Mouse (Mus musculus): ENCODE data around the gene Prss54.
A peak's percentile ranks its signal among the peaks of the same experiment; 100 is the strongest.
"Not testable (repeated sequence)": the region's sequence is repeated elsewhere in the genome, so short reads cannot be mapped to it uniquely, and the experiment has no call there.

The Prss54 gene

DNA sequence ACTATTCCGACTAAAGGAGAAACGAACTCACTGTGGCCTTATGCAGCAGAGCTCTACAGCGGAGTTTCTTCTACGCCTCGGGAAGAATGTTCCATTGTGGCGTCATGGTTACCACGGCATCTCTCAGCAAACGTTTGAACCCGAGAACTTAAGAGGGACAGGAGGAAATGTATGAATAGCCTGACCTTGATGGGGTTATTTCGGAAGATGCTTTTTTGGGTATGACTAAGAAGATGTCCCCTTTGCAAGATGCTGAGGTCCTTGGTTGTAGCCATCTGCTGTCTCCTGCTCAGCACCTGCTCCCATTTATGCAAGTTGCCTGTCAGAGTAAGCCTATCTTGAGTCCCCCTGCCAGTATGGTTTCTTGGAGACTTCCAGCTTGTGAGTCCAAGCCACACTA lies at the start of gene Prss54:
TSS of gene Prss54 (minus strand) at position 101 of the 400 bp plus-strand sequence.
- no peak for DNase-seq

DNA sequence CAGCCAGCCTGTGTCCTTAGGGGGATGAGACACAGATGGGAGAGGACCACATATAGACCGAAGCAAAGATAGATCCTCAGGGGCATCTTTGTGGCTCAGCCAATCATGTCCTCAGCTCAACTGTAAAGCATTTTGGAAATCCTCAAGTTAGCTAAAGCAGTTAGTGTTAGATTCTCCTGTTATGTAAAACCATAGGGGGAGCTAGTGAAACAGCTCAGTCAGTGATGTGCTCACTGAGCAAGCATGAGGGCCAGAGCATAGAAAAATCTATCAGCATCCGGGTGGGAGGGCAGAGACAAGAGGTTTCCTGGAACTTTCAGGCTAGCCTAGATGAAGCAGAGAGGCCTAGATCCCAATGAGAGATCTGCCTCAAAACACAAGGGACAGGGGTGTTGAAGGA lies 48.7 kb upstream of the Prss54 start:
- DNase-seq, result no peak

DNA sequence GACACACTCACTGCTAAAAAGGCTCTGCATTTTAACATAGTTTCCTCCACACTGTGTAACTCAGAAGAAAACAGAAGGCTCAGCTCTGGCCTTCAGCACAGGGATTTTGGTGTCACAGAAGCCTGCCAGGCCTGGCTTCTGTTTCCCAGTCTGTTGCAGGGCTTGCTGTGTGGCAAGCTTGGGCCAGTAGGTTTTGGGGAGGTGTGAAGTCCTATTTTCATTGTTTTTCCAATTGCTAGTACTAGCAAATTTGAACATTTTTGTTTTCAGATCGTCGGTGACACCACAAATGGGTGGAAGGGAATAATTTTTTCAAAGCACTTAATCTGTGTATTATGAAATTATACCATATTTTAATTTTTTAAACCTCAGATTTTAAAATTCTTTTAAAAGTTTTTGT lies 43.9 kb upstream of the Prss54 start:
- no peak for DNase-seq

DNA sequence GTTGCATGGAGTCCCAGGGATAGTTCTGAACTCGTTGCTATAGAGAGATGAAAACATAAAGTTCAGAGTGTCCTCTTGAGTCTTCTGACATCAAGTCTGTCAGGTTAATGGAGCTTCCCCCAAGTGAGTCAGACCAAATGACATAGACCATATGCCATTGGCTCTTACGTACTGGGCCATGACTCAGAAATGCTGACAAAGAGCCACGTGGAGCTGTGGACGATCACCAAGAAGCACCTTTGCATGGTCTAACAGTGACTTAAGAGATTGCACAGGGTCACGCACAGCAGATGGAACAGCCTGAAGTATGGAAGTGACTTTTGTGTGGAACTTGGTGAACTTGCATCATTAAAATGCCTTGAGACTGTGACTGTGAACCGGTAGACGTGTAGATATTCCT lies 40.2 kb upstream of the Prss54 start:
- DNase-seq, result no peak

DNA sequence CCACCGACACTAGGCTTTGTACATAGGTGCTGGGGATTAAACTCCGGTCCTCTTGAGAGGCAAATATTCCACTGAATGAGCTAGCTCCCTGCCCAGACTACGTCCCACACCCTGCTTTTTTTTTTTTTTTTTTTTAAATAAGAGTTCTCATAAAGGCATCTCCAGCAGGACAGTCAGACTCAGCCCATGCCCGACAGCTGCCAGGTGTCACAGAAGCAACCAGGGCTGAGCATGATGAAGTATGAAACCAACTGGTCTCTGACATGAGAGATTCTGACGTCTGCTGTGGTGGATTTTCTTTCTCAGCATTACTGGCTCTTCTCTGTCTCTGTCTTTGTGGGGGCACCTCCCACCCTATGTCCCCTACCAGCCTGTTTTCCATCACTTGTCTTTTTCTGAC lies 35.6 kb upstream of the Prss54 start:
- DNase-seq, result no peak

DNA sequence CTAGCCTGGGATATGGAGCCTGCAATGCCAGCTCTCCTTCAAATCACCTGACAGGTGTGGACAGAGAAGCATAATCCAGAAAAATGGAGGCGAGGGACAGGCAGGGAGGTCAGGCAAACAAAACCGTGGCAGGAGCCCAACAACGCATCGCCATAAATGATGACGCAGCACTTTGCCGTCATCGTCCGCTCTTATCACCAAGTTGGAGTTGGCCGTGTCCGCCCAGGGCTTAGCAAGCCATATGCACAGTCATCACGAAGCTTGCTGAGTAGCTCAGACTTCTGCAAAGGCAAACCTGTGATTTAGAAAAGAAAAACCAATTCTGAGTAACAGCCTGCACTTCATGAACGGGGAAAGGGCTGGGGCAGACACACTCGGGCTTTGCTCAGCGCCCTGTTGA lies 34.6 kb upstream of the Prss54 start:
- DNase-seq, result no peak

DNA sequence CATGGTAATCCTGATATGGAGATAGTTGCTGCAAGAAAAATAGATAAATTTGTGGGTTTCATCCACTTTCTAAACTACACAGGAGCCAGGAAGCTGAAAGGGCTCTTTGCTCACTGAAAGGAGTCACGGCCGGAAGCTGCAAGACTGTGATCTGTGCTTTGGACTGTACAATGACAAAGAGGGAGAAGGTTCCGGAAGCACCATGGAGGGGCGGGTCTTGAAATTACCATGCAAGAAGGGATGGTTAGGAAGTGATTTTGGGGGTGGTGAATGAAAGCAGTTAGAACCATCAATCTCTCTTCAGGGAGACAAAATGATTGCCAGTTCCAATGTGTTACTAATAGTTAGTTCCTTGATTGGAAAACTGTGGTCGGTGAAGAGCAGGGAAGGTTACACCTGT lies 33.3 kb upstream of the Prss54 start:
- DNase-seq, result no peak

DNA sequence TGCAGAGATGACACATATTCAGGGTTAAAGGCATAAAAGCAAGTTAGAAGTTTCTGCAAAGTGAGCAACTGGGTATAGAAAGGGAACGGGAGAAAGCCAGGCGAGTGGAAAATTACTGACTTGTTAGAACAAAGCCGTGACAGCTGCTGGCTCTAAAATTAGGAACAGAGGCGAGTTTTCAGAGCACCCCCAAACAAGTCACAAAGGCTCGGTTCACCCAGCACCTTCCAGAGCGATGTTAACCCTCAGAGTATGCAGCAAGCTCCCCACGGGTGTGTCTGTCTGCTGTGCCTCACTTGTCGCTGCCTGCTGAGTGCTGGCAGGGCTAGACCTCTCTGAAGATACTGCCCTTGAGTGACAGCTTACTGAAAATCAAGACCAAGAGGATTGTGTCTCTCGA lies 31.1 kb upstream of the Prss54 start:
- DNase-seq, result no peak

DNA sequence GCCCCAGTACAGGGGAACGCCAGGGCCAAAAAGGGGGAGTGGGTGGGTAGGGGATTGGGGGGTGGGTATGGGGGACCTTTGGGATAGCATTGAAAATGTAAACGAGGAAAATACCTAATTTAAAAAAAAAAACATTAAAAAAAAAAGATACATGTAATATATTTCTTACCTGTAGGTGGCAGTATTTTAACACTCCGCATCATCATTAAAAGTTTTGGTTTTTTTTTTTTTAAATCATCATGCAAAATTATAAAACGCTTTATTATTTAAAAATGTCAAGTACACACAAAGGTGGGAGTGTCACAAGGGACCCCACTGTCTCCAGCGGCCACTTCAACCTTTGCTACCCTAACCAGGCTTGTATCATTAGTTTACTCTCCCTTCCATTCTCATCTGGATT lies 30.4 kb upstream of the Prss54 start:
- not testable (repeated sequence) for DNase-seq

DNA sequence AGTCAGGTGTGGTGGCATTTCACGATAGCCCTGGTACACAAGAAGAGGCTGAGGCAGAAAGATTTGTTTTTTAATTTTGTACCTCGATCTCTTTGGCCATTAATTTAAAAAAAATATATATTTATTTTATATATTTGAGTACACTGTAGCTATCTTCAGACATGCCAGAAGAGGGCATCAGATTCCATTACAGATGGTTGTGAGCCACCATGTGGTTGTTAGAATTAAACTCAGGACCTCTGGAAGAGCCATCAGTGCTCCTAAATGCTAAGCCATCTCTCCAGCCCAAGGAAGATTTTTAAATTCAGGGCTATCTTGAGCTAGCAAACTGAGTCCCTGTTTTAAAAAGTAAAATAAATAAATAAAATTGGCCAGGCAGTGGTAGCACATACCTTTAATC lies 26.0 kb upstream of the Prss54 start:
- no peak for DNase-seq

DNA sequence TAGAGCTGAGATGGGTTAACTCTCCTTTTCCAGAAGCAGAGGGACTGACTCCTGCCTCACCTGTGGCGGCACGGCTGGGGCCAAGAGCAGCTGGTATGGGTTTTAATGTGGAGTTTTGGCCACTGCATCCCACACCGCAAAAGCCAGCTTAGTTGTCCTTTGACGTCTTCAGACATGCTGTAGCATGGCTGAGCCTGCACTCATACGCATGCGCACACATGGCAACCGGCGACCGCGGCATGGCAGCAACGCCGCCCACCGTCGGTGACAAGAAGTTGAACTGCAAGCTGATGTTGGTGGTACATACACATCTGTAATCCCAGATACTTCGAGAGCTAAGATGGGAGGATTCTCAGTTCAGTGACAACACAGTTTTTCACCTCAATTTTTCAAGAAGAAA lies 25.2 kb upstream of the Prss54 start:
- no peak for DNase-seq

DNA sequence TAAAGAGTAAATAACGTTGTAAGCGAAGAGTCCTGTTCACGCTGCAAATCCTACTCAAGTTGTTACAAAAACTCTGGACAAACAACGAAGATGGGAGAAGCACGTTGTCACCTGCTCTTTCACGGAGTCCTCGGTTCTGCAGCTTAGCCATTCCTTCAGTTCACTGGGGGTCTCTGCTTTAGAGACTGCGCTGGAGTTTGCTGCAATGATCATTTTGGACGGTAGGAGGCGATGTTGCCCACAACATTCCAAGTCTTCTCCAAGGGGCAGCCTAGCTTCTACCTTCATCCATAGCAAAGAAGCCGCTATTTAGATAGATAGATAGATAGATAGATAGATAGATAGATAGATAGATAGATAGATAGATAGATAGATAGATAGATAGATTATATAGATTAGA lies 23.7 kb upstream of the Prss54 start:
- peak; percentile 30 for DNase-seq

DNA sequence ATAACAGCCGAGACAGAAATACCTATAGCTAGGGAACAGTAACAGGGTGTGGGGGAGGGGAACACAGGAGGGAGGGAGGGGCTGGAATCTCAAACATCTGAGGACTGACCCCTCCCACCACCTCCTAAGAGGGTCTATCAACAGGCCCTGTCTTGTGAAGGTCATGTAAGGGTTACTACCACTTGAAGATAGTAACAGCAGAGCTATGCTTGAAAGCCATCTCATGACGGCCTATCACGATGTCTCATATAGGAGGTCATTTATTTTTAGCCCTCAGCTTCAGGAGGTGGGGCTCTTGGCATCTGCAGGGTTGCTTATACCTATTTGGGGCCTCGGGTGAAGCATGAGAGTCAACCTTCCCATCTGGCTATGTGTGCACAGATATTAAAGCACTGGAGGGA lies 20.7 kb upstream of the Prss54 start:
- no peak for DNase-seq

DNA sequence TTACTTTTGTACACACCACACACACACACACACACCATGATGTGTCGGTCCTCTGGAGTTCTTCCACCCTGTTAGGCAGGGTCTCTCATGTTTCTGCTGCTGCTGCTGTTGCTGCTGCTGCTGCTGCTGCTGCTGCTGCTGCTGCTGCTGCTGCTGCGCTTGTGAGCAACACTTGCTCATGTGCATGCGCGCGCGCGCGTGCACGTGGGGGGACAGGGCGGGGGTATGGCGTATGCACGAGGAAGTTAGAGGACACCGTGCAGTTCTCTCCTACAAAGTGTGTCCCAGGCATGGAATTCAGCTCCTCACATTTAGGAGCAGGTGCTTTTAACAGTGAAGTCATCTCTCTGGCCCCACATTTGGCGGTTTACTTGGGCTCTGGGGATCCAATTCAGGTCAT lies 19.0 kb upstream of the Prss54 start:
- no peak for DNase-seq

DNA sequence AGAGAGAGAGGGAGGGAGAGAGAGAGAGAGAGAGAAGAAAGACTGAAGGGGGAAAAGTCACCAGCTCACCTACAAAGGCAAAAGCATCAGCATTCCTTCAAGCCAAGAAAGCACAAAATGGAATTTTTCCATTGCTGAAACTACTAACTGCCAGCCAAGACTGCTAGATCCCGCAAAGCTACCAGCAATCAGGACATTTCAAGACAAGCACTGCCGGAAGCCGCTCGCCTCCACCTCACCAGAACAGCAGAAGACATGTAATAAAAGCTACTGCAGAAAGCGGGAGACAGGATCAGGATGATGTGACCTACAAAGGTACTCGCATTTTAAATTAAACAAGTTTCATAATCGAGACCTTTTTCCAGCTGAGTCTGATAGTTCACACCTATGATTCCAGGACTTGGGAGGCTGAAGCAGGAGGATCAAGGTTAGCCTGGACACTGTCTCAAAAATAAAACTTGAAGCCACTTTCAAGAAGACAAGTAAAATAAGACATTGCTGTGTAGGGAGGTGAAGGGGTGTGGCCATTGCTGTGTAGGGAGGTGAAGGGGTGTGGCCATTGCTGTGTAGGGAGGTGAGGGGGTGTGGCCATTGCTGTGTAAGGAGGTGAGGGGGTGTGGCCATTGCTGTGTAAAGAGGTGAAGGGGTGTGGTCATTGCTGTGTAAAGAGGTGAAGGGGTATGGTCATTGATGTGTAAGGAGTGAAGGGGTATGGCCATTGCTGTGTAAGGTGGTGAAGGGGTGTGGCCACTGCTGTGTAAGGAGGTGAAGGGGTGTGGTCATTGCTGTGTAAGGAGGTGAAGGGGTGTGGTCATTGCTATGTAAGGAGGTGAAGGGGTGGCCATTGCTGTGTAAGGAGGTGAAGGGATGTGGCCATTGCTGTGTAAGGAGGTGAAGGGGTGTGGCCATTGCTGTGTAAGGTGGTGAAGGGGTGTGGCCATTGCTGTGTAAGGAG lies 17.6 kb upstream of the Prss54 start:
- DNase-seq, result no peak

DNA sequence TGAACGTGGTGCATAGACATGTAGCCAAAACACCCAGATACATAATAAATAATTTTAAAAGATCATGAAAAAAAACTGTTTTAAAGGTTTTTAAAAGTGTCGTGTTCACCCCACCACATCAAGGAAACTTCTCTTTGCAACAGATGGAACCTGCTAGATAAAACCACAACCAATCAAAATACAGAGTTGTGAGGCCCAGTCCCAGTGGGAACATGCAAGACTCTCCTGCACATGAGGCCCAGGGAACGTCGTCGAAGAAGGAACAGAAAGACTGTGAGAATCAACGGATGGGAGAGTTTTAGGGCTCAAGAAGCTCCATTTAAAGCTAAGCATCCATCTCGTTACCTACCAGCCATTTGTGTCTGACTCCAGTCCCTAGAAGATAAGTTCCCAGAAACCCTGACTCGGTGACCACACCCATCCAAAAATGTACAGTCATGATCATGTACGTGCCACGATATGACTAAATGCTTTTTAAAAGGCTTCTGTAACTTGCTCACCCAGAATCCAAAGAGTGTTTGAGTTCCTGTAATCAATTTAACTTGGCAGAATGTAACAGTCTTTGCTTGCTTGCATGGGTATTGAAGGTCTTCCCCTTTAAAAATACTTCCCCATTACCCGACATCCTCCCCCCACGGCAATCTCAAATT lies 16.1 kb upstream of the Prss54 start:
- DNase-seq, result no peak

DNA sequence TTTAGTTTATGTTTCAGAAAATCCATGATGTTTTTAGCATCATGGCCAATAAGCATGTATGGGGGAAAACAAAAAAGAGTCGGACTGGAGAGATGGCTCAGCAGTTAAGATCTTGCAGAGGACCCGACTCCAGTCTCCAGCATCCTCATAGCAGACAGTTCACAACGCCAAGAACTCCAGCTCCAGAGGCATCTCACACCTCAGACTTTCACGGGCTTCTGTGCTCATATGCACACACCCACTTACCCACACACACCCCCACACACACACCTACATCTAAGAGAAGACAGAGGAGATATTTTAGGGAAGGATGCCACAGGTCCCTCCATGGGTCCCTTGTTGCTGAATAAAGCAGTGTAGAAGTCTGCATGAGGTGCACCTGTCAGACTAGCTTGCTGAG lies 14.4 kb upstream of the Prss54 start:
- no peak for DNase-seq

DNA sequence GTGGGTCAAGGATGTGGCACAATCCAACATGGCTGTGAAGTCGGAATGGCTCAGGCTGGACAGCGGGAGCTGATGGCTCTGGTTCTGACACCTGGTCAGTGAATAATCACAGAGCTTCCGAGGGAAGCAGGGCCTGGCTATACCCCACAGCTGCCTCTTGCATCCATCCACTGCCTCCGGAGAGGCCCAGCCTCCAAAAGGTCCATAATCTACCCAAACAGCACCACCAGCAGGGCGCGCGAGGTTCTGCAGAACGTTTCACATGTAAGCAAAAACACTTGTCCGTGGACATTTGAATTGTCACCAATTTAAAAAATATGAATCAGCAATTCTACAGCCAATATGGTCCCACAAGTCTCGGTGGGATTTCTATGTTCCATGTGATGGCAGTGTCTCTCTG lies 13.1 kb upstream of the Prss54 start:
- no peak for DNase-seq

DNA sequence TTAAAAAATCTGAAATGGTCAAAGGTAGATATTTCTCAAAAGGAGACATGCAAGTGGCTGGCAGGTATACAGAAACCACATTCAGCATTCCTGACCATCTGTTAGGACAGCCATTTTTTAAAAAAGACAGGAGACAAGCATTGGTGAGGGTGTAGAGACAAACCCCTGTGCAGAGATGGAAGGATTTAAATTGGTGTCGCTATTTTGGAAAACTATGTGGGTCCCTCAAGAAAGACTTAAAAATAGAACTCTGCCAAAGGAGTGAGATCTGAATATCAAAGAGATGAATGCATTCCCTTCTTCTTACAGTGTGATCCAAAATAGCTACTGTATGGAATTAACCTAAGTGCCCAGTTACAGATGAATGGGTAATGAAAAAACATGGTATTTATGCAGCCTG lies 11.2 kb upstream of the Prss54 start:
- DNase-seq, result no peak

DNA sequence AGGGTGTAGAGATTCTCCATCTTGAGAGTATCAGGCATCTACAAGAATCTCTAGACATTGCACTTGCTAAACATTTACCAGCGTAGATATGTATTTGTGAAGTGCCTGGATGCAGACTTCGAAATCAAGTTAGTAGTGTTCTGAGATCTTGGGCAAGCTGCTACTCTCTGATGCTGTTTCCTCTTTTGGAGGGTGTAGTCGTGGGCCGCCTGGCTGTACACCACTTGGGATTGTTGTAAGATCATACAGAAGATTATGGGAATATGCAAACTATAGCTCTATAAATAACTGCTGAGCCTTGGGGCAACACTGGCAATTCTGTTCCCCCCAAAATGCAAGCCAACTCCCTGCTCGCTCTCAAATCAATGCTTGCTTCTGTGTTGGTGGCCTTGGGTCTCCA lies 3.0 kb downstream of the Prss54 start:
- DNase-seq, result no peak

DNA sequence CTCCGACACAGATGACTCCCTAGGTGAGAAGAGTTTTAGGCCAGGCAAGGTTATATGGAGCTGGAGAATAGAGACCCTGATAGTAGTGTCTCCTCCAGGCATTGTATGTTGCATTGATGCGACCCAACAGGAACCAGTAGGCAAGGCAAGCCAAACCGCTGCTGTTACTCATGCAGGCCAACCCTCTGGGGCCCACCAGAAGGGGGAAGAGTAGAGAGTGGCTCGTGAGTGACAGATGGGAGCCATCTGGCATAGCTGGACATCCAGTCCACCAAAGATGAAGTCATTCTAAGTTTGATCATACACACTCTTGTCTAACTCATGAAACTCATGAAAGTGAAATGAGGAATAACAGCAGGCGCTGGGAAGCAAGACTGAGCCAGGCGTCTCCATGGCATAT lies 9.3 kb downstream of the Prss54 start:
- no peak for DNase-seq

DNA sequence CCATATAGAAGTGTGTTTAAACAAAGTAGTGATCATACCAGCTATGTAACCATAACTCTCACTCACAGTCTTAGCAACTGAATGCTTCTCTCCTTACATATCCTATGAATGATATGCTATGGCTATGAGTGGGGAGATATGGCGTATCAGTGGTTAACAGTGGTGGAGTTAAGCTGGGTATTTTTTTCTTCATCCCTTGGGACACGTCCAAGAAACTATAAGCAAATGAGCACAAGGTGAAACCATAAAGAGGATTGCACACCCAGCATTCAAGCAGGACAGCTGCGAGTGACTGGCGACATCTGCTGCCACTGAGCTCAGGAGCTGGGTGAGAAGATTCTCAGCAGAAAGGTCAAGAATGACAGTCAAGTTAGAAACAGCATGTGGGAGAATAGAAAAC lies 9.9 kb downstream of the Prss54 start:
- no peak for DNase-seq

DNA sequence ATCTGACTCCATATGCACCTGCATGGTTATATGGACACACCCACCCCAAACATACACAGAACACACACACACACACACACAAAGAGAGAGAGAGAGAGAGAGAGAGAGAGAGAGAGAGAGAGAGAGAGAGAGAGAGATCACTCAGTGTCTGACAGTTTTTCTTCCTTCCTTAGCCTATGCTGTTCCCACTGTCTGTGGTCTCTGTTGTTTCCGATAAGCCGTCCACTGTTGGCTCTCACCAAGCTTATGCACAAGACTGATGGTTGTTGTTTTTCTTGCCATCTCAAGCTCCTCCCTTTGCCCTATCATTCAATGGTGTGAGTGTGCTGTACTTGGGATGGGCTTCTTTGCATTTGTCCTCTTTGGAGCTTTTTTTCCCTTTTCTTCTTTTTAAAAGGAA lies 20.2 kb downstream of the Prss54 start:
- no peak for DNase-seq

DNA sequence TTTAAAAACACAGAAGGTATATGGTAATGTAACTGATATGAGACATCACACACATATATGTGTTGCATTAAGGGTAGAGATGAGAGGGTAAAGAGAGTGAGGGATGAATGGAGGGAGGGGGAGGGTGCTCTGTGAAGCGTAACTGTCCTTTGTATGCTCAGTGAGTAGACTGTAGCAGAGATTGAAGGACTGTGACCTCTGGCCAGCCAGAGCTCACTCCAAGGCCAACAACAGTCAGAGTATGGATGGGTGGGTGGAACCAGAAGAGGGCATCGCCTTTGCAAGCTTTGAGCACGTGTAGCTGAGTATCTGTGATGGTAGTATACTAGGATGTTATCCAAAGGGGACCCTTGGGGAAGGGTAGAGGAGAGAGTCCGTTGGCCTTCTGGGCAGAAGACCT lies 24.6 kb downstream of the Prss54 start:
- DNase-seq, result no peak
